Mouse (Mus musculus) ES-E14 (cell line): ENCODE measurements around the gene Actn2. TPM values are rescaled to one million over a fixed set of nuclear protein-coding genes. Genes with fewer than 3 reads are reported as not detected.

ENCODE experiments used
- DNase-seq: peaks from one replicate; pipeline ENCODE4 v3.0.0-alpha.2; 2013; ENCODE audit warnings: low read depth, low spot score
- H3K27ac ChIP-seq: 2 replicates; pipeline ENCODE4 v1.5.1; 2012; ENCODE audit warnings: low read depth, mild to moderate bottlenecking, low read length, moderate library complexity, mixed read lengths; ENCODE audit not compliant: poor library complexity, insufficient read depth, severe bottlenecking
- H3K36me3 ChIP-seq: 2 replicates; pipeline ENCODE4 v1.6.1; 2012; ENCODE audit warnings: mild to moderate bottlenecking, low read length, moderate library complexity, mixed read lengths; ENCODE audit not compliant: control insufficient read depth, poor library complexity, insufficient read depth, severe bottlenecking
- H3K4me1 ChIP-seq, 2 experiments: fragments of 150-350 bp in 1 of 2; sonication (generic) in 1 of 2; 2 replicates each; pipeline ENCODE4 v1.6.1; 2012; ENCODE audit warnings: low read length in 2 of 2, mild to moderate bottlenecking in 1 of 2, mixed read lengths in 1 of 2; ENCODE audit not compliant: control insufficient read depth in 2 of 2, insufficient read depth in 2 of 2, poor library complexity in 1 of 2
- H3K4me3 ChIP-seq, 2 experiments: fragments of 150-350 bp in 1 of 2; sonication (generic) in 1 of 2; 2 replicates each; pipeline ENCODE4 v1.5.1; 2012; ENCODE audit warnings: low read length in 2 of 2, low read depth in 1 of 2, mild to moderate bottlenecking in 1 of 2, mixed read lengths in 1 of 2; ENCODE audit not compliant: insufficient read depth in 1 of 2, poor library complexity in 1 of 2, severe bottlenecking in 1 of 2
- H3K9ac ChIP-seq: 2 replicates; pipeline ENCODE4 v1.6.1; 2012; ENCODE audit warnings: low read depth, mild to moderate bottlenecking, low read length, mixed read lengths; ENCODE audit not compliant: poor library complexity, insufficient read depth, severe bottlenecking
- H3K9me3 ChIP-seq: fragments of 150-350 bp; sonication (generic); 2 replicates; pipeline ENCODE4 v1.6.1; 2012; ENCODE audit warnings: low read depth, mild to moderate bottlenecking, low read length; ENCODE audit not compliant: control insufficient read depth, insufficient read depth
- CHD2 ChIP-seq: IDR thresholded peaks from 2 replicates; pipeline ENCODE4 v1.6.1; 2014; ENCODE audit warnings: mild to moderate bottlenecking, low read depth, low read length, inconsistent platforms
- HCFC1 ChIP-seq: IDR thresholded peaks from 2 replicates; pipeline ENCODE4 v1.6.1; 2012; ENCODE audit warnings: low read length, inconsistent platforms, borderline replicate concordance; ENCODE audit not compliant: insufficient read depth
- MAFK ChIP-seq: IDR thresholded peaks from 2 replicates; pipeline ENCODE4 v1.6.1; 2014; ENCODE audit warnings: mild to moderate bottlenecking, low read depth, low read length, inconsistent platforms; ENCODE audit not compliant: insufficient read depth
- ZC3H11A ChIP-seq: IDR thresholded peaks from 2 replicates; pipeline ENCODE4 v1.6.1; 2012; ENCODE audit warnings: low read depth, mild to moderate bottlenecking, inconsistent platforms, low read length, borderline replicate concordance
- ZNF384 ChIP-seq: IDR thresholded peaks from 2 replicates; pipeline ENCODE4 v1.6.1; 2012; ENCODE audit warnings: low read depth, low read length, inconsistent platforms
- in situ Hi-C, 2 experiments: fragments of 600-800 bp; cut with MboI; formaldehyde crosslinking; loops; one replicate each; pipeline ENCODE4 v1.15.1; 2025; ENCODE audit warnings: low sequenced_read_pairs in 2 of 2, inconsistent platforms in 1 of 2; ENCODE audit not compliant: unreplicated experiment in 2 of 2
- total RNA-seq: library from RNA; depleted of rRNA; stranded (reverse); fragments of 300-350 nt; gene quantifications from 2 replicates; pipeline ENCODE4 v1.2.3, GENCODE M21; 2012

The Actn2 gene
- total RNA-seq, 1 experiment = 6.9 TPM

DNA sequence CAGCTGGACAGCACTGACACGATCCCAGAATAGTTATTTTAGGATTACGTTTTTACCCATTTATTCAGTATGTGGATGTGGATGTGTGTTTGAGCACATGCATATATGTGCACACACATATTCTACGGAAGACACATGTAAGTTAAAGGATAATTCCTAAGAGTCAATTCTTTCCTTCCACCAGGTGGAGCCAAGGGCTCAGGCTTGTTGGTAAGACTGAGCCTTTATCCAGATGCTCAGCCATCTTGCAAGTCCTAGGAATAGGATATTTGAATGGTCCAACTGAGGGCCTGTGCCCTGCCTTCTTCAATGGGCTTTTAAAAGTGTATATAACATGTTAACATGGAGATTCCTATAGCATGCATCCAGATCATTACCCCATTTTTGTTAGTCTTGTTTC lies 43.9 kb downstream of the Actn2 start:
- Histone ChIP-seq H3K9ac (no peak overlapping the region), H3K36me3 (no peaks in the 10 kb centered on the region), H3K27ac (no peak overlapping the region), H3K4me3 (no peak overlapping the region), H3K4me1 (peaks cover 0 to 5% of the 10 kb centered on the region in 2 experiments; a peak in 1 of 4 replicates), H3K9me3 (no peaks in the 10 kb centered on the region)
- in situ Hi-C loops = no loop called here
- no peak for TF ChIP-seq MAFK
- TF ChIP-seq CHD2 = no peak
- TF ChIP-seq ZNF384 = no peak
- no peak for TF ChIP-seq HCFC1
- no peak for TF ChIP-seq ZC3H11A
- no peak for DNase-seq

DNA sequence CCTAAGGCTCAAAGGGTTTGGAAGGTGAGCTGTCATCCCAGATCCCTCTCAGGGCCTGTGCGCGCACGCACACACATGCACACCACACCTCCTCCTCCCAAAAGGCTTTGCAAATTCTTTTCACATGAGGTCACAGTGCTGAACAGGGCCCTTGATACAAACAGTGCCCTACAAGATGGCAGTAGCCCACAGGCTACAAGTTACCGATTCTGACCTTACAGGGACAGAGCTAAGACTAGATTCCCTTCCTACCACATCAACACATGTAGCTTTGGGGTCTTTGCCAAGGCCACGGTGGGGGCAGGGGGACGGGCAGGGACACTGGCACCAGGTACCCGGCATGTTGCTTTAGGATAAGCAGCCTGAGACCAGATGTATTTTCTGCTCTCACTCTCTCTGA lies 46.8 kb downstream of the Actn2 start:
- Histone ChIP-seq H3K36me3 (0 out of 2 replicates have a peak, but pooled peaks cover 3% of the 10 kb centered on the region), H3K9ac (no peak overlapping the region), H3K4me3 (no peak overlapping the region), H3K9me3 (no peaks in the 10 kb centered on the region), H3K4me1 (peaks cover 0 to 3% of the 10 kb centered on the region in 2 experiments; a peak in 1 of 4 replicates), H3K27ac (no peak overlapping the region)
- DNase-seq = no peak
- in situ Hi-C loops = no loop called here
- TF ChIP-seq ZNF384 = no peak
- no peak for TF ChIP-seq MAFK
- no peak for TF ChIP-seq HCFC1
- TF ChIP-seq ZC3H11A = no peak
- TF ChIP-seq CHD2 = no peak

DNA sequence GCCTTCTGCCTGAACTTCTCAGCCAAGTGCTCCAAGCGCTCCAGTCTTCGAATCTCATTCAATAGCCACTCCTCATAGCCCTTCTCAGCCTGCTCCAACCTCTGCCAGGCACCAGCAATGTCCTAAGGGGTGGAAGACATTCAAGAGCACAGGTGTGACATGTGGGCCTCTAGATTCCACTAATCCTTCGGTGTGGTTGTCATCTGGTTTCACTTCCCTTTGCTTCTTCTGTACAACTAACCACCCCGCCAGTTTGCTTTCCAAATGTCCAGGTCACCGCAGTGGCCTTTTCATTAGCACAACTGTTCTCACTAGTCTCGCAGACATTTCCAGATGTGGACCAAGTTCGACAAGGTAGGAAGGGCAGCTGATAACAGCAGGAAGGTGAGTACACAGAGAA lies 49.9 kb downstream of the Actn2 start:
- Histone ChIP-seq H3K4me3 (no peak overlapping the region), H3K9ac (no peak overlapping the region), H3K9me3 (no peaks in the 10 kb centered on the region), H3K27ac (no peak overlapping the region), H3K4me1 (peaks cover 0 to 3% of the 10 kb centered on the region in 2 experiments; a peak in 1 of 4 replicates), H3K36me3 (0 out of 2 replicates have a peak, but pooled peaks cover 3% of the 10 kb centered on the region)
- TF ChIP-seq ZC3H11A = no peak
- no peak for TF ChIP-seq CHD2
- TF ChIP-seq HCFC1 = no peak
- no peak for TF ChIP-seq MAFK
- no peak for TF ChIP-seq ZNF384
- DNase-seq = no peak
- in situ Hi-C loops = no loop called here

DNA sequence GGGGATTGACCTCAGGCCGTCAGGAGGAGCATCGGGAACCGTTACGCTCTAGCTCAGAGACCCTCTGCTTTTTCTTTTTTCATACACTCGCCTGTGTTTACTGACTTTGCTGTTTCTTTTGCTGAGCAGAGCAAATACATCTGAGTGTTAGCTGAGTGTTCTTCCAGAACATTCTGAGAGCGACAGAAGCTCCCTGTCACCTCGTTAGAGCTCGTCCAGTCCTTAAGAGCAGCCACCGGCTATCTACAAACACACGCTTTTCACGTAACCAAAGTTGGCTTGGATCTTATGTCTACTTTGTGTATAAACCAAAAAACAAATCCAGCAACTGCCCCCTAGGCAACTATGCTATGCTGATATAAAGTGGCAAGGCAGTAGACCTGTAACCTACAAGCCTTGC lies 56.0 kb downstream of the Actn2 start:
- no peaks in the 10 kb centered on the region for H3K9me3 ChIP-seq
- H3K27ac ChIP-seq = no peak overlapping the region
- in situ Hi-C loops = no loop called here
- H3K4me3 ChIP-seq = no peak overlapping the region
- no peaks in the 10 kb centered on the region for H3K4me1 ChIP-seq
- no peak overlapping the region for H3K9ac ChIP-seq
- TF ChIP-seq HCFC1 (no peak), CHD2 (no peak), ZNF384 (no peak), MAFK (no peak), ZC3H11A (no peak)
- no peak for DNase-seq
- H3K36me3 ChIP-seq = peaks cover 6% of the 10 kb centered on the region; the same call in 1 of the 2 replicates

DNA sequence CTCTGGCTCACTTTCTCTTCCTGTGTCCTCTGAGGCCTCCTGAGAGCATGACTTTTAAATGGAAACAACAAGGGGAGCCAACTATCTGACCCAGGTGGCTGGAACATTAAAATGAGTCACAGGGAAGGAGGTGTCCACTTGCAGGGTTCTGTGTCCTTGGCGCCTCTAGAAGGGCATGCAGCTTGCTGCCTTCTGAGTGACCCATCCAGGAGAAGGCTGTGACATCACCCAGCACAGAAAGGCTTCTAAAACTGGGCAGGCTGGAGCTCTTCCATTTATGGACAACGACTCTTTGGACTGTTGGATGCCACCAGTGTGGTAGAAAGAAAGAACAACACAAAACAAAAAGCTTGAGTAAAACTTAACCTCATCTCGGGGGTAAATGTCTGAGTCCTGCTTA lies 56.7 kb downstream of the Actn2 start:
- H3K4me3 ChIP-seq = no peak overlapping the region
- in situ Hi-C loops = no loop called here
- no peak overlapping the region for H3K9ac ChIP-seq
- DNase-seq = no peak
- TF ChIP-seq ZNF384 (no peak), MAFK (no peak), HCFC1 (no peak), CHD2 (no peak), ZC3H11A (no peak)
- H3K4me1 ChIP-seq = peaks cover 0 to 2% of the 10 kb centered on the region in 2 experiments; a peak in 2 of 4 replicates
- no peaks in the 10 kb centered on the region for H3K9me3 ChIP-seq
- peaks cover 6% of the 10 kb centered on the region; the same call in 1 of the 2 replicates for H3K36me3 ChIP-seq
- H3K27ac ChIP-seq = no peak overlapping the region
